Mouse (Mus musculus) heart, embryonic 10.5 days (tissue): ENCODE results near the gene Chaf1b. TPM values are rescaled to one million over a fixed set of nuclear protein-coding genes. Genes with fewer than 3 reads are reported as not detected.

Source experiments
- DNase-seq: peaks from one replicate; pipeline ENCODE4 v3.0.0-alpha.2; 2017; ENCODE audit warnings: low spot score
- H3K27ac ChIP-seq: fragments of 300-500 bp; sonication (generic); 2 replicates; pipeline ENCODE4 v1.5.1; 2016; ENCODE audit warnings: mild to moderate bottlenecking
- H3K27me3 ChIP-seq: fragments of 300-500 bp; sonication (generic); 2 replicates; pipeline ENCODE4 v1.6.1; 2016; ENCODE audit warnings: mild to moderate bottlenecking; ENCODE audit not compliant: poor library complexity, insufficient read depth, severe bottlenecking
- H3K36me3 ChIP-seq: fragments of 300-500 bp; sonication (generic); 2 replicates; pipeline ENCODE4 v1.6.1; 2016; ENCODE audit warnings: mild to moderate bottlenecking, moderate library complexity
- H3K4me1 ChIP-seq: fragments of 300-500 bp; sonication (generic); 2 replicates; pipeline ENCODE4 v1.6.1; 2016; ENCODE audit warnings: mild to moderate bottlenecking
- H3K4me3 ChIP-seq: fragments of 300-500 bp; sonication (generic); 2 replicates; pipeline ENCODE4 v1.5.1; 2016; ENCODE audit warnings: mild to moderate bottlenecking, moderate library complexity
- H3K9me3 ChIP-seq: fragments of 300-500 bp; sonication (generic); 2 replicates; pipeline ENCODE4 v1.6.1; 2016; ENCODE audit warnings: mild to moderate bottlenecking, moderate library complexity
- WGBS: fragments of 180-500 bp; shearing (Covaris S2); methylation state at CpG from one replicate; pipeline ENCODE4 v1.1.7; 2016; 5-methylcytosine and 5-hydroxymethylcytosine counted together
- polyA plus RNA-seq: library from polyadenylated mRNA; unstranded; fragments of >200 nt; fragmentation: Nextera tagmentation; extraction: Ambion mirVana; gene quantifications from 2 replicates; pipeline ENCODE4 v1.2.1, GENCODE M21; 2016

Gene Chaf1b
- polyA plus RNA-seq, 1 experiment from 2014 or later, result 89.2 TPM

DNA sequence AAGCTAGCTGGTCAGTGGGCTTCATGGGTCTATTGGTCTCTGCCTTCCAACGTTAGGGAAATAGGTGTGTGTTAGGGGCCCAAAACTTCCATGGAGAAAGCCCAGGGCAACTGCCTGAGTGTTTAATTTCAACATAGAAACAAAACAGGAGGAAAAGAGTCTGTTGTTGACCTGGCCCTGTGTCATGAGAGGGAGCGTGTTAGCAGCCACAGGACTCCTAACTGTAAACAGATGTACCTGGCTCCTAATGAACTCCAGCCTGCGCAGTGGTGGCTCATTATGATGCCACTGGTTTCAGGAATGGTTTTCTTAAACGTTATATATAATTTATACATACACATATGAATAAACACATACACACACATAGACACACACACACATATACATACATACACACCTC, 56.3 kb downstream of the Chaf1b start:
- Histone ChIP-seq H3K27me3 (peaks cover 38% of the 10 kb centered on the region), H3K4me1 (peaks cover under 1% of the 10 kb centered on the region), H3K9me3 (no peaks in the 10 kb centered on the region), H3K27ac (no peak overlapping the region), H3K36me3 (no peaks in the 10 kb centered on the region), H3K4me3 (no peak overlapping the region)
- 77% methylated on average over 4 of the region's 4 CpGs for WGBS
- no peak for DNase-seq

DNA sequence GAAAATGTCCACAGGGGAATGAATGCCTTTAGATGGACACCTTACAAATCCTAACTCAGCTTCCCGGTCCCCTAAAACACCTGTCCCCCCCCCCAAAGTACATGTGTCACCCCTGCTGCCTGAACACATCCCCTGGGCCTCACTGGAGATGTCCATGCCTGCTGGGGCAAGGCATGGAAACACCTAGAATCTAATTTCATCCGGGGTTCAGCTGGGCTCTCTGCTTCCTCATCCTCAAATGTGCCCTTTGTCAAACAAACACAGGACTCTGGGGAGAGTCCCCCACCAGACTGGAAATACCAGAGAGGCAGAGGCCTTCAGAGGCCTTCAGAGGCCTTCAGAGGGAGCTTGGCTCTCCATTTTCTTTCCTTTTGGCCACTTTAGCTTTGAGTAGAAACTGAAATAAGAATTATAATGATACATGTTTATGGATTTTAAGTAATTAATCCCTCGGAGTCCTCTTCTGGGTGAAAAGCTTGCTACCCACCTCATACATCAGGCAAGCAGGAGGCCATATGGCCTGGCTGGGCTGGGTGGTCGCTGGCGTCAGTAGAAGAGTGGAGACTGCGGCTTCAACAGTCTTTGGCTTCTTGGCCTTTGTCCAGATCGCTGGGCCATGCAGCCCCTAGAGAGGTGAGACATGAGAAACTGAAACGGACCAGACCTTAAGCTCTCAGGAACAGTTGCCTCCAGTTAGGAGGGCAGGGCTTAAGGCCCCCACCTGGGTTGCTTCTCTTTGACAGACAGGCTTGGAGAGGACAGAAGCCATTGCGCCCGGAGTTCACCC, 58.3 kb downstream of the Chaf1b start:
- H3K4me3 ChIP-seq, result no peak overlapping the region
- no peaks in the 10 kb centered on the region for H3K9me3 ChIP-seq
- WGBS, result 83% methylated on average over 10 of the region's 10 CpGs
- H3K27ac ChIP-seq, result no peak overlapping the region
- DNase-seq, result no peak
- H3K36me3 ChIP-seq, result no peaks in the 10 kb centered on the region
- peaks cover 18% of the 10 kb centered on the region for H3K27me3 ChIP-seq
- no peaks in the 10 kb centered on the region for H3K4me1 ChIP-seq

- Histone ChIP-seq H3K27me3 (peaks cover 8% of the 10 kb centered on the region), H3K36me3 (no peaks in the 10 kb centered on the region), H3K9me3 (no peaks in the 10 kb centered on the region), H3K4me3 (no peak overlapping the region), H3K4me1 (no peaks in the 10 kb centered on the region), H3K27ac (no peak overlapping the region)
- WGBS, result 90% methylated on average over 10 of the region's 10 CpGs
- no peak for DNase-seq
Measured at GRCm38 (mm10) chr16:93942796-93943502, 59.2 kb downstream of the Chaf1b start.

- Histone ChIP-seq H3K4me3 (no peak overlapping the region), H3K36me3 (no peaks in the 10 kb centered on the region), H3K27ac (no peak overlapping the region), H3K4me1 (no peaks in the 10 kb centered on the region), H3K9me3 (no peaks in the 10 kb centered on the region), H3K27me3 (peaks cover 8% of the 10 kb centered on the region)
- no peak for DNase-seq
- 76% methylated on average over 6 of the region's 6 CpGs for WGBS
Measured at GRCm38 (mm10) chr16:93944301-93944700, 60.6 kb downstream of the Chaf1b start.

DNA sequence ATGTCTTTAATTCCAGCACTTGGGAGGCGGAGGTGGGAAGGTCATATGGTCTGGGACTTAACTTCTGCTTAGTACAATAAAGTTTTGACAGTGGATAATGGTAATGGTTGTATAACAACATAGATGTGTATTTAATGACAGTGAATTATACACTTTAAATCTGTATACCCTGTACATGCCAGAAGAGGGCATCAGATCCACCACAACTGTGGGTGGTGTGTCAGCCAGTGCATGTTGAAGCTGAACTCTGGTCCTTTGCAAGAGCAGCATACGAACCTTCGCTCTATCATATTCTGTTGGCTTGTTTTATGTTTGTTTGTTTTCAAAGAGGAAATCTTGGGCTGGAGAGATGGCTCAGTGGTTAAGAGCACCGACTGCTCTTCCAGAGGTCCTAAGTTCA, 63.7 kb downstream of the Chaf1b start:
- WGBS, result 81% methylated on average over 4 of the region's 4 CpGs
- Histone ChIP-seq H3K9me3 (no peaks in the 10 kb centered on the region), H3K4me3 (no peak overlapping the region), H3K36me3 (no peaks in the 10 kb centered on the region), H3K27ac (no peak overlapping the region), H3K27me3 (no peaks in the 10 kb centered on the region), H3K4me1 (no peaks in the 10 kb centered on the region)
- no peak for DNase-seq

Other genes starting within 250 kb of the Chaf1b start
- gene Cbr3, start 200.7 kb upstream of the Chaf1b start, polyA plus RNA-seq, result 0.20 and 0.23 TPM in 2 replicates
- gene Dop1b, start 172.0 kb upstream of the Chaf1b start, polyA plus RNA-seq, result 6.3 and 7.4 TPM in 2 replicates
- 24.7 and 28.1 TPM in 2 replicates for gene Morc3, start 51.8 kb upstream of the Chaf1b start, polyA plus RNA-seq
- not detected in 2 replicates for gene Cldn14, start 124.9 kb downstream of the Chaf1b start, polyA plus RNA-seq
- gene Sim2, start 201.0 kb downstream of the Chaf1b start, polyA plus RNA-seq, result 0.05 and 0.18 TPM in 2 replicates